Mouse (Mus musculus): ENCODE results near the gene Kif14.

Kif14 gene

DNA sequence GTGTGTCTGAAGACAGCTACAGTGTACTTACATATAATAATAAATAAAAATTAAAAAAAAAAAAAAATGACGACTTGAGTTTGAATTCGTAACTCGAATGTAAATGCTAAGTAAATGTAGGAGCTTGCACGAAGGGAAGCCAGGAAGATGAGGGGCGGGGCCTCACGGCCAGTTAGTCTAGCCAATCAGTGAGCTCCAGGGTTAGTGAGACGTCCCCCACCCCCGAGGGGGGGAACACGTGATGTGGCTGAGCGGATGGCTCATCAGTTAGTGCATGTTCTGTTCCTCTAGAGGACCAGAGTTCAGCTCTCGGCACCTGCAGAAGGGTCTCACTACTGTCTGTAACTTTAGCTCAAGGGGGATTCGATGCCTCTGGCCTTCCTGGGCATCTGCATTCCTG is 91.3 kb downstream of the Kif14 start:
- DNase-seq, result no peak

GRCm38 (mm10) chr1:136558762-136559161 is 92.6 kb downstream of the Kif14 start:
- no peak for DNase-seq

GRCm38 (mm10) chr1:136559284-136559683 is 93.1 kb downstream of the Kif14 start:
- no peak for DNase-seq

- peak; percentile 32 for DNase-seq
Measured at GRCm38 (mm10) chr1:136559774-136560173, 93.6 kb downstream of the Kif14 start.

- DNase-seq, result no peak
Measured at GRCm38 (mm10) chr1:136561823-136562222, 95.7 kb downstream of the Kif14 start.

- DNase-seq, result no peak
Measured at GRCm38 (mm10) chr1:136563149-136563548, 97.0 kb downstream of the Kif14 start.

- no peak for DNase-seq
Measured at GRCm38 (mm10) chr1:136564963-136565362, 98.8 kb downstream of the Kif14 start.

DNA sequence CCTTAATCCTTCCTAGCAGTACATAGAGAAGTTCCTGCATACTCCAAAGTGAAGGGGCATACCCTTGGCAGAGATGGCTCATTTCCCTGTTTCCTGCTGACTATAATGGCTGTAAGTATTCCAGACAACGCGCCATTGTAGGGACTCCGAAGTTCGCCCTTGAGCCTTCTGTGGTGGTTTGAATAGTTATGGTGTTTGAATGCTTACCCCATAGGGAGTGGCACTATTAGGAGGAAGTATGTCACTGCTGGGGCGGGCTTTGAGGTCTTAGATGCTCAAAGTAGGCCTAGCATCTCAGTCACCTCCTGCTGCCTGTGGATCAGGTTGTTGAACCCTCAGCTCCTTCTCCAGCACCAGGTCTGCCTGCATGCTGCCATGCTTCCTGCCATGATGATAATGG is 100.2 kb downstream of the Kif14 start:
- DNase-seq, result no peak

GRCm38 (mm10) chr1:136567641-136568040 is 101.5 kb downstream of the Kif14 start:
- no peak for DNase-seq

- no peak for DNase-seq
Measured at GRCm38 (mm10) chr1:136568738-136569194, 102.6 kb downstream of the Kif14 start.

GRCm38 (mm10) chr1:136569206-136569605 is 103.1 kb downstream of the Kif14 start:
- DNase-seq, result no peak

DNA sequence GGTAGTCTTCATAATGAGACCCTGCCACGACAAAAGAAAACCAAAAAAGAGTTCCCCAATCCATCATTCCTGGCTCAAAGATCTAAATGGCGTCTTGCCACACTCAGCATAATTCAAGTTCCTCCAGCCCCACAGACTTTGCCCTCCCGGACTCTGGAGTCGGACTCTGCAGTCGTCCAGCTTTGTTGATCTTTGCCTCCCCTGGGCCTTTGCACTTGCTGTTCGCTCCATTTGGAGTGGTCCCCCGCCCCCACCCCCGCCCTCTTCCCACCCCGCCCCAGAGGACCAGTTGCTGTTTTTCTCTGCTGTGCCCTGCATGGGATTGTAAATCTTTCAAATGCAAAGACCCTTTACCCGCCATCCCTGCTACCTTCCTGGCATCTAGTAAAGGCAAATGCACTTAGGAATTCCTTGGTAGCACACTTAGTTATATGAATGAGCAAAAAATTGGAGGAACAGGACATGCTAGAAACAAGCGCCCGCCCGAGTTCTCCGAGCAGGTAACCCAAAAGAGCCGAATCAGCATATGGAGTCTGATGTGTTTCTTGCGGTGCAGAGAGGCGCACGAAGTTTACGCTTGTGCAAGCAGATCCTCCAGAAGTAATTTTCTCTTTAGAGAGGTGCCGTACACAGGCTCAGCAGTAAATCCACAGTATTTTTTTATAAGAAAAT is 103.6 kb downstream of the Kif14 start:
- no peak for DNase-seq

DNA sequence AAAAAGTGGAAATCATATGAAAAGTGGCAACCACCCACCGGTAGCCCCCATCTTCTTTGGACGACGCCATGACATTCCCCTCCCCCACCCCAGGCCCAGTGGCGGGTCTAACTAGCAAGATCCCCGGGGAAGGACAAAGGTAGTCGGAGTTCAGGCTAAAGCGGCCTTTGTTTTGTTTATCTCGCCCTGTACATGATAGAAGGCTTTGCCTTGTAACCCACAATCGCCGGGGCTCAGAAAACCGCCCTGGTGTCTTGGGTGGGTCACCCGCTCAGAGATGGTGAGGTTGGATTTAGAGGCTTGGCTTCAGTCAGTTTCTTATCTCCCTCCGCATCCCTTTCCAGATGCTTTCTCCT is 104.1 kb downstream of the Kif14 start:
- no peak for DNase-seq

GRCm38 (mm10) chr1:136570976-136571375 is 104.8 kb downstream of the Kif14 start:
- DNase-seq, result no peak

DNA sequence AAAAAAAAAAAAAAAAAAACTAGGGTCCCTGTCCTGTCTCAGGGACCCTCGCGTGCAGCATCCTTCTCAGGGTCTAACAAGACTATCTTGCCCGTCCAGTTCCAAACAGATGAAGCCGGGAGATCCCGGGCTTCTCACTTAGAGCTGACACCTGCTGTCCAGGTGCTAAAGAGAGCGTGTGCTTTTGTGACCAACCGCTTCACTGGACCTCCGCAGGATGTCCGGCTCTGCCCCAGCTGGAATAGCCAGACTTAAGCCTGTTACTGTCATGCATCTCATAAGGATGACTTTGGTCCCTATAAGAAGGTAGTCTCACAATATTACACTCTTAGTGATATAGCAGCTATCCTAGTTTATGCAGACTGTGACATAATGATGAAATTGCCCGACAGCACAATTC is 105.4 kb downstream of the Kif14 start:
- DNase-seq, result no peak

DNA sequence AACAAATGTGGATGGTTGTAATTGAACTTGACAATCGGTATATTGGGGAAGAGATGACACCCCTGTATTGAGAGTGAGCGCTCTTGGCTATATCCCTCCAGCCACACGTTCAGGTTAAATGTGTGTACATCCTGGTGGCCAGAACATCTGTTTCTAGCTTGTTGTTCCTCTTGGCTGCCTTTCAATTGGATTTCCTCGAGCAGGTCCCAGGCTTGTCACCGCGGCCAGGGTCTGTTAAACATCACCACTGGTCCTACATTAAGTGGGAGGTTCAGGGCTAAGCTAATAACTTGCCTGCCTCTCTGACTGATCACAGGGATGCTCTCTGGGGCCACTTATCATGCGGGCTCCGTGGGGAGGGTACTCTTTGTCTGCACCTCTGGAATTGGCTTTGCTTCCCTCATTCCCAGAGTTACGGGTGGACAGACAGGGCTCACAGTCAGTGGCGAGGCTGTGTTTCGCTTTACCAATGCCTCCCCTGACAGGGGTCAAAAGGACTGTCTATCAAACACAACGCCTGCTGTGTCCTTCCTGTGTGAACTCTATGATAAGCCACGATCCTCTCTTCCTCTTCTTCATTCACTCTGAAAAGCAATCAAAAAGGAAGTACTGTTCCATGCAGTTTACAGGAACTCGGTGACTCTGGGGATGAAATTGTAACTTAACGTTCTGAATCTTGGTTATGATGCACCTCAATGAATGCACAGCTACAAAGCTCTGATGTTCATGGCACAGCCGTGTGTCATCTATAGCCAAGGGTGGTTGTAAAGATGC is 111.9 kb downstream of the Kif14 start:
- no peak for DNase-seq

DNA sequence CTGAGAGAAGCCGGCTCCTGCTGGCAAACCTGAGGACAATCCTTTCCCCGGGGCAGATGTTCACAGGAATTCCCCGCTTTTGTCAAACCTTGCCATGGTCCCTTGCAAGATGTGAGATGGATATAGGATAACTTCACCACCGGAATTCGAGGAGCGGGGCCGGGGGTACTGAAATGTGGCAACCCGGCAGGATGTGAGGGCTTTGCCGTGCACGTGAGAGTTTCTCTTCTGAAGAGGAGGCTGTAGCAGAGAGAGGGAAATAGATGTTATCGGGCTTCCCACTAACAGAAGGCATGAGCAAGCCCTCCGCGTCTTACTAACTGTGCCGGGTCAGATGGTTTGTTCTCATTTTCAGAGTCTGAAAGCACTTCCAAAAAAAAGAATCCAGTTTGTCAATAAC is 113.2 kb downstream of the Kif14 start:
- no peak for DNase-seq

- DNase-seq, result no peak
Measured at GRCm38 (mm10) chr1:136580266-136580665, 114.1 kb downstream of the Kif14 start.

Data from right cerebral cortex, postnatal 4 days (tissue).